Mouse (Mus musculus) CD4-positive helper T cell, adult 2 months (primary cell): ENCODE measurements around the gene Atp11a.
A peak's percentile ranks its signal among the peaks of the same experiment; 100 is the strongest.

Experiments used
- DNase-seq: peaks from one replicate; pipeline ENCODE4 v3.0.0-alpha.2; 2012; ENCODE audit warnings: low read depth, missing footprints, low spot score

Atp11a gene

GRCm38 (mm10) chr8:12756391-12757157 is at the start of gene Atp11a:
Gene Atp11a (plus strand): TSS chr8:12757014.
- peak; percentile 86 for DNase-seq

DNA sequence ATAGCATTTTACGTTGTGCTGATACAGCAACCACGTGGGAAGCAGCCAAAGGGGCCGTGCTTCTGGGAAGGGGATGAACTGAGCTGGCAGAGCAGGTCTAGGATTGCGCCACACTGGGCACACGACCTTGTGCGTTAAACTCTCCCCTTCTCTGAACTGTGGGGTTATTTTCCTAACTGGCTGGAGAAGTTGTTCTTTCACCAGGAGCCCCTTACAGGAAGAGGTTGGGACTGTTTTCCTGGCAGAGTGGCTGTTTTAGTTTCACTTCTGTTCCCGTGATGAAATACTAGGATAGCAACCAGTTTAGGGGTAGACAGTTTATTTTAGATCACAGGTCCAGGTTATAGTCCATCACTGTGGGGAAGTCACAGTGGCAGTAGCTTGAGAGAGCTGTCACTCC is 45.2 kb upstream of the Atp11a start:
- DNase-seq, result no peak

DNA sequence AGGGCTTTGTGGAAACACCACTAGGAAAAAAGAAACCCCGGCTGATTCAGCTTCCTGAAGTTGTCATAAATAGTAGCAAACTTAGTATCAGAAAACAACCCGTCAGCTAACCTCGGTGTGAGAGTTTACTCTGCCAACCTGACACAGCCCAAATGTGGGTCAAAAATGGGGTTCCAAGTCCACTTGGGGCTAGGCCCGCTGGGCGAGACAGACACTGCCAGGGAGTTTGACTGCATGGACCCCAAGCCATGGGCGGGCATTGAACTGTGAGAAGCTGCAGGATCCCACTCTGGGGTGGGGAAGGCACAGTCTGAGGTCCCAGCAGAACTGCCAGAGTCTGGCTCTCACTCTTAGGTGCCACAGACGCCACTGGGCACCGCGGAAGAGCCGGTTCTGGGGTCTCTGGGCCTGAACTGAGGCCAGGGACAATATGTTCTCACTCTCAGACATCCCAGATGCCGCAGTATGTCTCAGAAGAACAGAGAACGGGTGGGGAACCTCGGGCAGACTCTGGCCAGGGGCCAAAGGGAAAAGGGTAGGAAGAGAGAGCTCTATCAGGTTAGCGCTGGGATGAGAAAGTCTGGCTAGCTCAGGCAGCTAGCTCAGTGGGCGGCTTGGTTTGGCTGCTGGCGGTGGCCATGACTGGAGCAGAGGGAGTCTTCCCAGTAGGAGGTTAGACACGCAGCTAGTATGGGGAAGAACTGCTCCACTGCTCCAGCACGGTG is 40.8 kb upstream of the Atp11a start:
- DNase-seq, result no peak

DNA sequence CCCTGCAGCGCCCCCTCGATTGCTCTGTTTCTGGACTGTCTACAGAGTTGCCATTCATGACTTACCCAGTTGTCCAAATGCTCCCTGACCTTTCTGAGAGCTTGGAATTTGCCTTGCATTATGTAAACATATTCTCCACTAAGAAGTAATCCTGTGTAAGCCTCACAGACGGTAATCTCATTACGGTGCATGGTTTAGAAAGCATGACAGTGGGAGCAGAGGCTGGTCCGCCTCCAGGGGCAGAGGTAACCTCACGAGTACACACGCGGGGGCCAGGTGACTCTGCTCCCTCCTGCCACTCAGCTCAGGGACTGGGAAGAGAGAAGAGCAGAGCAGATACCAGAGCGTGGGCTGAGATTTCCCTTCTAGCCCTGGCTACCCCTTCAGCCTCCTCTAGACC is 37.7 kb upstream of the Atp11a start:
- no peak for DNase-seq

DNA sequence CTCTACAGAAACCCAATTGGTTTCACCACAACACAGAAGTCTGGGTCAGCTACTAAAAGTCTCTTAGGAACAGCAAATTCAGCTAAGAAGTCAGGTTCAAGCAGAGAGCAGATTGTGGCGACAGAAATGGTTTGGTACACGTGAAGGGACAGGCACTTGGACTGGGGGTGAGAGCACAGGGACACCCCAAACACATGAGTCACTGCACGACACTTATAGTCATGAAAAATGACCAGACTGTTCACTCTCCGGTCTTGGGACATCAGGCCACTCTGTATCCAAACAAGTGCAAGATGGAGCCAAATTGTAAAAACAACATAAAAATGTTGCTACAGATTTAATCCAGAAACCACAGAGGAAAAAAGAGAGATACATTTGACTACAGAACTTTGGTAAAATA is 28.2 kb upstream of the Atp11a start:
- DNase-seq, result no peak

DNA sequence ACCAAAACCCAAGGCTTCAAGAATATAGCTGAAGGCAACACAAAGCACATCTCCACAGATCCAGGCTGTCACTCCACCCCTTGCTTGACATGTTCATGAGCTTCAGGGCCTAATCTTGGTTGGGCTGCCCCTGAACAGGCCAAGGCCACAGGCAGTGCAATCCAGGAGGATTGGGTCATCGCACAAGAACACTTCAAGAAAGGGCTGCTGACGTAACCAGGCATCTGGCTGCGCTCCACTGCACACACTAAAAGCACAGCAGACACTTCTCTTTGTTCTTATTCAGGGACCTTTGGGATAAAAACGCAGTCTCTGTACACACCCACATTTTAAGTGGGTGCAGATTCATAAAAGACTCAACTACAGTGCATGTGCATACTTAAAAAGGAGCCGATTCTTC is 26.0 kb upstream of the Atp11a start:
- DNase-seq, result no peak

DNA sequence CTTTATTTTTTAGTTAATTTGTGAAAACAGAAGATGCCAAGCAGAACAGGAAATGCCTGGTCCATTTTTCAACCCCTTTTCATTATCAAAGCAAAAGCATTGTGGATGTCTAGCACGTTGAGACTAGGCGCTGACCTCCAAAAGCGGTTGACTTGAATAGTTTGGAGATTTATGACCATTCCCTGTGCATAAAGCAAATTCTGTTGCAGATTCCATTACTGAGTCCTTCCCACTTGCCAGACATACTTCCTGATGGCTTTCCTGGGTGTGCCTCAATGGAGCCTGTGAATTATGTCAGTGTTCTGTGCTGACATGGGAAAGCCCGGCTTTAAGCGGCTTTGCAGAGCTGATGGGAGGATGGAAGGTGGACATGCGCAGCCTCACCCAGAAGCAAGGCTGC is 24.4 kb upstream of the Atp11a start:
- DNase-seq, result no peak

GRCm38 (mm10) chr8:12739113-12739512 is 17.7 kb upstream of the Atp11a start:
- DNase-seq, result no peak

DNA sequence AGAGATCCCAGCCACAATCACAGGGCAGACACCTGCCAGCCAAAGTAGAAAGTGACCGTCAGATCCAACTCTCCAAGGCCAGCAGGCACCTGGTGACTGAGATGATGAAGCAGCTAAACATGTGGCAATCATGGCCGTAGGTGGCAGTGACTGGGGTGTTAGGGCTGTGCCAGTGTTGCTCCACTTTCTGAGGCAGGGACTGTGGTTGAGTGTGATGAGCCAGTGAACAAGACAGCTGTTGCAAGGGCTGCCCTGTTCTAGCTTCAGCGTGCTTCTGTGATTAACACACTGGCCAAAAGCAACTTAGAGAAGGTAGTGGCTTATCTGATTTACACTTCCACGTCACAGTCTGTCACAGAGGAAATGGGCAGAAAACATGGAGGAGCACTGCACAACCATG is 13.4 kb upstream of the Atp11a start:
- DNase-seq, result no peak

DNA sequence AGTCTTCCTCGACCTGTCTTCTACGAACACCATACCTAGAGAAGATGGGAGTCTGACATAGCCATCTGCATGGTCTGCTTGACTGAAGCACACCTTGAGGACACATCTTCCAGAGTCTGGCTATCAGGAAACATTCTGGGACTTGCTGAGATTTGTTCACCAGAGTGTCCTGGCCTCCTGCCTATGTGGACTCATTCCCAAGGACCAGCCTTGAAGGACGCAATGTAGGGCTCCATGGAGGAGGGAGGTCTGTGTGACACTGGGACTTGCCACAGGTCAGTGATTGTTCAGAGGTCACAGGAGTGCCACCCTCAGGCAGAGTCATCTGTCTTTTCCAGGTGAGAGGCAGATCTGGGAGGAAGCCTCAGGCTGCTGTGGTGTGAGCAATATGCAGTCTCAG is 8.6 kb upstream of the Atp11a start:
- no peak for DNase-seq

- DNase-seq, result no peak
Measured at GRCm38 (mm10) chr8:12749116-12749515, 7.7 kb upstream of the Atp11a start.

- no peak for DNase-seq
Measured at GRCm38 (mm10) chr8:12753054-12753453, 3.8 kb upstream of the Atp11a start.

GRCm38 (mm10) chr8:12754115-12754514 is 2.7 kb upstream of the Atp11a start:
- DNase-seq, result no peak

- DNase-seq, result peak; percentile 17
Measured at GRCm38 (mm10) chr8:12755312-12755711, 1.5 kb upstream of the Atp11a start.

- DNase-seq, result no peak
Measured at GRCm38 (mm10) chr8:12755826-12756225, 988 bp upstream of the Atp11a start.

DNA sequence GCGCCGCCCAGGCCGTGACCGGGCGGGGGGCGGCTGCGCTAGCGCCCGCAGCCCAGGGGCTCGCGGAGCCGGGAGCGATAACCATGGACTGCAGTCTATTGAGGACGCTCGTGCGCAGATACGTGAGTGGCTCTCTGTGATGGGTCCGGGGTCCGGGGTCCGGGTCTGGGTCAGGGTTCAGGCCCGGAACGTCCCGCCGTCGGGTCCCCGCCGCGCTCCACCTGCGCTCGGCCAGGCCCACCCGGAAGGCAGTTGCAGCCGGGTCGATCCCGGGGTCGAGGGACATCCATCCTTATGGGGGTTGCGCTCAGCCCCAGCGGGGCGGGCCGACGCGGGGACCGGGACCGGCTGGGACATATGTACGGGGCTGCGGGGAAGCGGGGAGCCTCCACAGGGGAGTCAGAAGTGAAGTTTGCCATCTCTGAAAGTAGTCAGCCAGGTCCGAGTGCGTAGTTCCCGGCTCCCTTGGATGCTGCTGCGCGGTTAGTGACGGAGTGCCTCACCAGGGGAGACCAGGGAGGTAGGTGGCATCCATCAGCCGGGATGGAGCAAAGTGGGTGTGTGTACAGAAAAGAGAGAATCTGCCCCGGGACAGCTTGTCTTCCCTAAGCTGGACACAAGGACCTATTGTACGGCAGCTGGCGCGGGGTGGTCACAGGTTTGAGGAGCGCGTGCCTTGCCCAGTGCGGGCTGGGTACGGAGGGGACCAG is 572 bp downstream of the Atp11a start:
- DNase-seq, result peak; percentile 25

DNA sequence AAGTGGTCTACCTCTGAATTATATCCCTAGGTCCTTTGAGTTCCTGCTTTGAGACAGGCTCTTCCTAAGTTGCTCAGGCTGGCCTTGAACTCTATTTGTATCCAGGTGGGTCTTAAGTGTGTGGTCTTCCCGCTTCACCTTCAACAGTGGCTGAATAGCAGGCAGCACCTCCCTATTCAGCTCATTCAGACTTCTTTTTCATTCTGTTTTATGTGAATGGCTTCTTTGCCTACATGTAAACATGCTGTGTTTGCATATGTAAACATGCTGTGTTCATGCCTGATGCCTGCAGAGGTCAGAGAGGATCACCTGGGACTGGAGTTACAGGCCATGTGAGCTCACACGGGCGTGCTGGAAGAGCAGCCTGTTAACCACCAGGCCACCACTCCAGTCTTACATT is 3.1 kb downstream of the Atp11a start:
- DNase-seq, result no peak

GRCm38 (mm10) chr8:12761873-12762272 is 5.1 kb downstream of the Atp11a start:
- DNase-seq, result no peak

- no peak for DNase-seq
Measured at GRCm38 (mm10) chr8:12763565-12764108, 6.8 kb downstream of the Atp11a start.

DNA sequence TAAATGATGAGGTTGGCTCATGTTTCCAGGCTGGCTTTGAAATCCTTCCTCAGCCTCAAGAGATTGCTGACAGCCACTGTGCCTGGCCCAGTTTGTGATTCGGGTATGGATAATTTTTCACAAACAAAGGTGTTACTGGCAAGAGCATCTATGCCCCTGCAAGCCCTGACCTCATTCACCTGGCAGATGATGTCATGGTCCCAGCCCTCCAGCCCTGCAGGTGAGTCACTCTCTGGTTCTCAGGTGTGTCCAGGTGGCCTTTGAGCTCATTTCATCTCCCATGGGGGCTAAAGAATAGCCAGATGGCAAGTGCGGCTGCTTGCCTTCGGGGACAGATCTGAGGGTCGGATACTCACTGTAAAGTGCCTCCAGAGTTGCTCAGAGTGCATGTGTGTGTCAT is 8.2 kb downstream of the Atp11a start:
- no peak for DNase-seq

GRCm38 (mm10) chr8:12767176-12767575 is 10.4 kb downstream of the Atp11a start:
- DNase-seq, result no peak

GRCm38 (mm10) chr8:12768747-12769146 is 11.9 kb downstream of the Atp11a start:
- no peak for DNase-seq
